Mouse (Mus musculus) limb, embryonic 12.5 days (tissue): Measurements from ENCODE around the gene Abcg5. TPM values are rescaled to one million over a fixed set of nuclear protein-coding genes. Genes with fewer than 3 reads are reported as not detected.
A peak's percentile ranks its signal among the peaks of the same experiment; 100 is the strongest.

Experiments
- ATAC-seq: fragments of 200-750 bp; cut with Nextera tagmentation; 2 replicates; pipeline ENCODE4 v1.8.0; 2017; ENCODE audit warnings: low read depth, moderate TSS enrichment; ENCODE audit not compliant: insufficient number of reproducible peaks, insufficient read depth, low FRiP score, low TSS enrichment
- H3K27ac ChIP-seq: fragments of 300-500 bp; sonication (generic); 2 replicates; pipeline ENCODE4 v1.5.1; 2016; ENCODE audit warnings: mild to moderate bottlenecking, moderate library complexity
- H3K27me3 ChIP-seq: fragments of 300-500 bp; sonication (generic); 2 replicates; pipeline ENCODE4 v1.6.1; 2016; ENCODE audit warnings: mild to moderate bottlenecking, moderate library complexity
- H3K36me3 ChIP-seq: fragments of 300-500 bp; sonication (generic); 2 replicates; pipeline ENCODE4 v1.6.1; 2016; ENCODE audit warnings: mild to moderate bottlenecking, moderate library complexity
- H3K4me1 ChIP-seq: fragments of 300-500 bp; sonication (generic); replicated peaks from 2 replicates; pipeline ENCODE4 v1.6.1; 2016
- H3K4me2 ChIP-seq: fragments of 300-500 bp; sonication (generic); 2 replicates; pipeline ENCODE4 v1.6.1; 2016; ENCODE audit warnings: mild to moderate bottlenecking, moderate library complexity
- H3K4me3 ChIP-seq: fragments of 300-500 bp; sonication (generic); replicated peaks from 2 replicates; pipeline ENCODE4 v1.5.1; 2016; ENCODE audit warnings: mild to moderate bottlenecking
- H3K9ac ChIP-seq: fragments of 300-500 bp; sonication (generic); replicated peaks from 2 replicates; pipeline ENCODE4 v1.6.1; 2016; ENCODE audit warnings: mild to moderate bottlenecking, moderate library complexity
- H3K9me3 ChIP-seq: fragments of 300-500 bp; sonication (generic); 2 replicates; pipeline ENCODE4 v1.6.1; 2016; ENCODE audit warnings: mild to moderate bottlenecking, moderate library complexity
- WGBS: fragments of 180-500 bp; shearing (Covaris S2); methylation state at CpG from one replicate; pipeline ENCODE4 v1.1.7; 2016; 5-methylcytosine and 5-hydroxymethylcytosine counted together
- polyA plus RNA-seq: library from polyadenylated mRNA; unstranded; fragments of >200 nt; fragmentation: Nextera tagmentation; extraction: Ambion mirVana; gene quantifications from 2 replicates; pipeline ENCODE4 v1.2.1, GENCODE M21; 2016

The Abcg5 gene
- polyA plus RNA-seq, 1 experiment from 2014 or later: 0.95 TPM

DNA sequence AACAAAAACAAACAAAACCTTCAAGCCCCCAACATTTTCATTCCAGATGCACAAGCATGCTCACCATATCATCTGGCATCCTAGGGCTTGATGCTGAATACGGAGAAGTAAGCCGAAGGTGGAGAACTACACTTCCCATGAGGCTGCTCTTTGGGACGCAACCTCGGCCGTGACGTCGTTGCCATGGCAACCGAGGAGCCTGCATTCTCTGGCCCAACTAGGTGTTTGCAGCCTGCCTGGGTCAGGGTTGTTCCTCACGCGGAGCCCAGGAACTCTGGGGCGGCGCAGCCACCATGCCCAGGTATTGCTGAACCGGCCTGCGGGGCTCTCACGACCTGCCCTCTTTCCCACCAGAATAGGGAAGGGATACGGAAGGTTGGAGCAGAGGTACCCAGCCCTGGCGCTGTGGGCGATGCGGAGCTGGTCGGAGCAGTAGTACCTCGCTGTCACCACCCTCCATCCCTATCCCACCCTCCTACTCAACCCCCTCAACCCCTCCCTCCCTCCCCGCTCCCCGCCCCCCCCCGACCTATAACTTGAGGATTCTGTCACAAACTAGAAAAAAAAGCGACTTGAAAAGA, 56.4 kb downstream of the Abcg5 start, which contains the start of gene Dync2li1:
Dync2li1 (plus strand) TSS at position 221 of the 581 bp plus-strand sequence.
- WGBS: under 1% methylated on average over 25 of the region's 25 CpGs
- ATAC-seq: peak; percentile 92
- Histone ChIP-seq H3K4me2 (peak within 1 kb of the TSS; percentile 67), H3K36me3 (no peaks in the 10 kb centered on the region), H3K9me3 (peaks cover 11% of the 10 kb centered on the region), H3K27me3 (no peaks in the 10 kb centered on the region), H3K27ac (peak within 1 kb of the TSS; percentile 80), H3K4me1 (peaks cover 16% of the 10 kb centered on the region), H3K9ac (peak within 1 kb of the TSS; percentile 58), H3K4me3 (peak within 1 kb of the TSS; percentile 56)

DNA sequence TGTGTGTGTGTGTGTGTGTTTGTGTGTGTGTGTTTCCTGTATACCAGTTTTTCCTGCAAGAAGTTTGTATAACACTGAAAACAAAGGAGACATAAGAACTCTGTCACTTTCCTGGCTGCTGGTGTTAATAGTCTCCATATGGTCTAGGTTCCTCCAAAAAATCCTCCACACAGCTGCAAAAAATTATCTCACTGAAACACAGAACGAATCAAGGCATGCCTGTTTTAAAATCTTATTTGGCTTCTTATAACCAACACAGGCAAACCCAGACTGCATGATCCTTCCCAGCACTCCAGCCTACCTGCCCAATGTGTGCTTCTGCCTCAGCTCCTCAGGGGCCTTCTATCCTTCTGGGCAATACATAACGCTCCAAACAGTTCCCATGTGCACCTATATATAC, 59.9 kb downstream of the Abcg5 start:
- peak; percentile 50 for ATAC-seq
- Histone ChIP-seq H3K4me3 (no peak overlapping the region), H3K36me3 (peaks cover 12% of the 10 kb centered on the region; the same call in 1 of the 2 replicates), H3K9me3 (peaks cover 11% of the 10 kb centered on the region), H3K27ac (peak overlapping the region; percentile 91), H3K4me2 (0 out of 2 replicates have a peak overlapping the region, but pooled peaks have one; percentile 3), H3K9ac (no peak overlapping the region), H3K27me3 (no peaks in the 10 kb centered on the region), H3K4me1 (peaks cover 19% of the 10 kb centered on the region)
- WGBS: 18% methylated on average over 2 of the region's 2 CpGs

DNA sequence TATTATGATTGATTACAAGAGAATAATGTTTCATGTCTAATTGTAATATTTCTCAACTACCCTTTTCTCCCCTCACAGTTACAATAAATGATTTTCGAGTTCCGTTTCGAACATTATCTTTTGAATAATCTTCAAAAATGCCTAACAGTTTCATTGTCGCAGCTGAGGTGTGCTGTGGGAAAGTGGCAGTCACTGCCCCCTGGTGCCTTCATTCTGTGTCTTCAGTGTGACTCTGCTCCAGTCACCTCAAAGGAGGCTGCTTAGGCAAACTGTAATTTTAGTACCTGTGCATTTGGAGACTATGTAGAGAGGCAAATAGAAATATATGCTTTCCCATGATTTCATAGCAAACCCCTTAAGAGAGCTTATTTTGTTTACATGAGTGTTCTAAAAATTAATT, 60.8 kb downstream of the Abcg5 start:
- Histone ChIP-seq H3K9ac (no peak overlapping the region), H3K9me3 (peaks cover 11% of the 10 kb centered on the region), H3K27me3 (no peaks in the 10 kb centered on the region), H3K4me2 (no peak overlapping the region), H3K36me3 (peaks cover 12% of the 10 kb centered on the region; the same call in 1 of the 2 replicates), H3K27ac (peak overlapping the region; percentile 91; the same call in 1 of the 2 replicates), H3K4me1 (peaks cover 12% of the 10 kb centered on the region), H3K4me3 (no peak overlapping the region)
- WGBS: 80% methylated on average over 4 of the region's 4 CpGs
- no peak for ATAC-seq

GRCm38 (mm10) chr17:84621209-84621608, 61.6 kb downstream of the Abcg5 start:
- Histone ChIP-seq H3K4me2 (no peak overlapping the region), H3K27ac (no peak overlapping the region), H3K4me3 (no peak overlapping the region), H3K4me1 (peaks cover 9% of the 10 kb centered on the region), H3K27me3 (no peaks in the 10 kb centered on the region), H3K9ac (no peak overlapping the region), H3K9me3 (peaks cover 11% of the 10 kb centered on the region), H3K36me3 (peaks cover 12% of the 10 kb centered on the region; the same call in 1 of the 2 replicates)
- WGBS: 84% methylated on average over 6 of the region's 6 CpGs
- no peak for ATAC-seq

- no peak for ATAC-seq
- no peak overlapping the region for H3K4me2 ChIP-seq
- peaks cover 12% of the 10 kb centered on the region; the same call in 1 of the 2 replicates for H3K36me3 ChIP-seq
- H3K9me3 ChIP-seq: peaks cover 11% of the 10 kb centered on the region
- no peak overlapping the region for H3K4me3 ChIP-seq
- 92% methylated on average over 6 of the region's 6 CpGs for WGBS
- H3K27ac ChIP-seq: no peak overlapping the region
- H3K9ac ChIP-seq: no peak overlapping the region
- H3K4me1 ChIP-seq: peaks cover 9% of the 10 kb centered on the region
- no peaks in the 10 kb centered on the region for H3K27me3 ChIP-seq
Observed at GRCm38 (mm10) chr17:84620610-84621009, 62.2 kb downstream of the Abcg5 start.

- peaks cover 14% of the 10 kb centered on the region; the same call in 1 of the 2 replicates for H3K36me3 ChIP-seq
Observed at GRCm38 (mm10) chr17:84620076-84620475, 62.7 kb downstream of the Abcg5 start.

DNA sequence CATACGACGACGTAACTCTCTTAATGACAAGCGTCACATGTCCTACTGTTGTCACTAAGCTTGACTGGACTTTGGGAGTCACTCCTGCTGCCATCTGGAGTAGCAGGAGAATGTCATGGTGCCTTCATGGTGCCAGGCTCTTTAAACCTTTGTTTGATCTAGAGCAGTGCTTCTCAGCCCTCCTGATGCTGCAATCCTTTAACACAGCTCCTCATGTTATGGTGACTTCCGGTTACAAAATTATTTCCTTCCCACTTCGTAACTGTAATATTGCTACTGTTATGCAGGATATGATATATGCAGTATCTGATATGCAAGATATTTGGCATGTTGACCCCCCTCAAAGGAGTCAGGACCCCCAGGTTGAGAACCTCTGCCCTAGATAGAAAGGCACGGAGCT, 63.7 kb downstream of the Abcg5 start:
- Histone ChIP-seq H3K27ac (0 out of 2 replicates have a peak overlapping the region, but pooled peaks have one; percentile 7), H3K4me3 (no peak overlapping the region)

More at GRCm38 (mm10) chr17:84620076-84620475, 62.7 kb downstream of the Abcg5 start:
- Histone ChIP-seq H3K9ac (no peak overlapping the region), H3K4me3 (no peak overlapping the region), H3K4me2 (no peak overlapping the region), H3K9me3 (peaks cover 11% of the 10 kb centered on the region), H3K27ac (no peak overlapping the region), H3K27me3 (no peaks in the 10 kb centered on the region), H3K4me1 (peaks cover 9% of the 10 kb centered on the region)
- WGBS: 79% methylated on average over 3 of the region's 3 CpGs
- no peak for ATAC-seq

DNA sequence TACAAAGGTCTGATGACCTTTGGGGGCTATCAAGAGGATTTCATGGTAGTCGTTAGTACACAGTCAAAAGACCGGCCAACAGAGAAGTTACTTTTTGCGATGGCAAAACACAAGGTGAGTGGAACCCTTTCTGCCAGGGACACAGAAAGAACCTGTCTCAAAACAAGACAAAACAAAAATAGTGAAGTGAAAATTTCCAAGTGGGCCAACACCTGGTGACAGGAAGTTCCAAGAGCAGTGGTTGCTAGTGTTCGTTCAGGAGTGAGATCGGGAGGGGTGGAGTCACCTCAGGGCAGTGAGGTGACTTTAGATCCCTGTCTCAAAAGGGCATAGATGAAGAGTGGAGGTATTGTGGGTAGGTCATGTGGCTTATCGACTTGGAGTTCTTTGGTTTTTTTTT, 64.9 kb downstream of the Abcg5 start:
- Histone ChIP-seq H3K4me2 (no peak overlapping the region), H3K4me1 (peaks cover 7% of the 10 kb centered on the region), H3K36me3 (peaks cover 35% of the 10 kb centered on the region), H3K27me3 (no peaks in the 10 kb centered on the region), H3K27ac (no peak overlapping the region), H3K9me3 (peaks cover 14% of the 10 kb centered on the region), H3K9ac (no peak overlapping the region), H3K4me3 (no peak overlapping the region)
- WGBS: 84% methylated on average over 6 of the region's 6 CpGs
- no peak for ATAC-seq

More for the DNA sequence above, 63.7 kb downstream of the Abcg5 start:
- Histone ChIP-seq H3K36me3 (peaks cover 23% of the 10 kb centered on the region), H3K9me3 (peaks cover 11% of the 10 kb centered on the region), H3K9ac (no peak overlapping the region), H3K4me1 (peaks cover 9% of the 10 kb centered on the region), H3K27me3 (no peaks in the 10 kb centered on the region), H3K4me2 (no peak overlapping the region)
- no peak for ATAC-seq
- 83% methylated on average over 7 of the region's 7 CpGs for WGBS

- ATAC-seq: no peak
- Histone ChIP-seq H3K4me1 (peaks cover 10% of the 10 kb centered on the region), H3K27ac (no peak overlapping the region), H3K9ac (no peak overlapping the region), H3K27me3 (no peaks in the 10 kb centered on the region), H3K4me2 (no peak overlapping the region), H3K9me3 (peaks cover 14% of the 10 kb centered on the region), H3K36me3 (peaks cover 43% of the 10 kb centered on the region), H3K4me3 (no peak overlapping the region)
- 88% methylated on average over 6 of the region's 6 CpGs for WGBS
Observed at GRCm38 (mm10) chr17:84616526-84617074, 66.2 kb downstream of the Abcg5 start.

DNA sequence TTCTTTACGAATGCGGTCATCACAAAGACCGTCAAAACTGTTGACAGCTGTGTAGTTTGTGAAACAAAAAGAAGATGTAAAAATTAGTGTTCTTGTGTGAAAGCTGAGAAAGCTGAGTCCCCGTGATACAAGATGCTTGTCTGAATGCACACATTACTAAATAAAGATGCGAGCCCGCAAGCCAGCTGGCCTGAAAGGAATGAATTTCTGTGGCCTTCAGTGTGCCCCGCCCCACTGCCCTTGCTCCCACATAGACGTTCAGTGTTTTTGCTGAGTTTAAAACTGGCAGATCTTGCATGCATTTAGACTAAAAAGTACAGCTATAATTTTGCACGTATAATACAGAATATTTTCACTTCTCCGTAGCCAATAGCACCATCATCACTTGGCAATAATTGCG, 67.0 kb downstream of the Abcg5 start:
- Histone ChIP-seq H3K27ac (no peak overlapping the region), H3K27me3 (no peaks in the 10 kb centered on the region), H3K4me3 (no peak overlapping the region), H3K4me1 (peaks cover 14% of the 10 kb centered on the region), H3K4me2 (no peak overlapping the region), H3K9ac (no peak overlapping the region), H3K36me3 (peaks cover 44% of the 10 kb centered on the region), H3K9me3 (peaks cover 14% of the 10 kb centered on the region)
- 91% methylated on average over 11 of the region's 11 CpGs for WGBS
- ATAC-seq: no peak

GRCm38 (mm10) chr17:84611971-84612370, 70.8 kb downstream of the Abcg5 start:
- H3K27me3 ChIP-seq: no peaks in the 10 kb centered on the region
- no peak overlapping the region for H3K9ac ChIP-seq
- no peak overlapping the region for H3K4me3 ChIP-seq
- peaks cover 45% of the 10 kb centered on the region for H3K36me3 ChIP-seq
- WGBS: 22% methylated on average over 7 of the region's 7 CpGs
- H3K27ac ChIP-seq: no peak overlapping the region
- peak; percentile 15; the same call in 1 of the 2 replicates for ATAC-seq
- H3K4me1 ChIP-seq: peaks cover 16% of the 10 kb centered on the region
- H3K9me3 ChIP-seq: peaks cover 14% of the 10 kb centered on the region
- no peak overlapping the region for H3K4me2 ChIP-seq
